Mouse (Mus musculus) lung, embryonic 16.5 days (tissue): Measurements from ENCODE around the gene Tex38. TPM values are rescaled to one million over a fixed set of nuclear protein-coding genes. Genes with fewer than 3 reads are reported as not detected.

Experiments
- ATAC-seq: fragments of 200-750 bp; cut with Nextera tagmentation; 2 replicates; pipeline ENCODE4 v1.8.0; 2017; ENCODE audit warnings: low read depth, mild to moderate bottlenecking, moderate library complexity
- H3K27ac ChIP-seq: fragments of 300-500 bp; sonication (generic); 2 replicates; pipeline ENCODE4 v1.5.1; 2014; ENCODE audit warnings: mild to moderate bottlenecking, control low read depth, low read length
- H3K27me3 ChIP-seq: fragments of 300-500 bp; sonication (generic); 2 replicates; pipeline ENCODE4 v1.6.1; 2014; ENCODE audit warnings: low read depth, low read length, mixed read lengths; ENCODE audit not compliant: control insufficient read depth, insufficient read depth
- H3K36me3 ChIP-seq: fragments of 300-500 bp; sonication (generic); 2 replicates; pipeline ENCODE4 v1.6.1; 2014; ENCODE audit warnings: low read length; ENCODE audit not compliant: control insufficient read depth, insufficient read depth
- H3K4me1 ChIP-seq: fragments of 300-500 bp; sonication (generic); replicated peaks from 2 replicates; pipeline ENCODE4 v1.6.1; 2014; ENCODE audit warnings: low read length, mixed read lengths; ENCODE audit not compliant: control insufficient read depth, insufficient read depth
- H3K4me2 ChIP-seq: fragments of 300-500 bp; sonication (generic); 2 replicates; pipeline ENCODE4 v1.6.1; 2014; ENCODE audit warnings: low read depth, low read length, control low read depth
- H3K4me3 ChIP-seq: fragments of 300-500 bp; sonication (generic); 2 replicates; pipeline ENCODE4 v1.5.1; 2014; ENCODE audit warnings: mild to moderate bottlenecking, low read length, control low read depth
- H3K9ac ChIP-seq: fragments of 300-500 bp; sonication (generic); 2 replicates; pipeline ENCODE4 v1.6.1; 2014; ENCODE audit warnings: low read length, control low read depth
- H3K9me3 ChIP-seq: fragments of 300-500 bp; sonication (generic); 2 replicates; pipeline ENCODE4 v1.6.1; 2016; ENCODE audit warnings: low read length; ENCODE audit not compliant: control insufficient read depth
- WGBS: fragments of 180-500 bp; shearing (Covaris S2); extraction: QIAGEN DNeasy Blood & Tissue Kit; methylation state at CpG from one replicate; pipeline ENCODE4 v1.1.7; 2014; 5-methylcytosine and 5-hydroxymethylcytosine counted together
- polyA plus RNA-seq: library from polyadenylated mRNA; unstranded; fragments of >200 nt; fragmentation: Nextera tagmentation; extraction: Ambion mirVana; gene quantifications from 2 replicates; pipeline ENCODE4 v1.2.1, GENCODE M21; 2015

Tex38 gene
- polyA plus RNA-seq, 1 experiment from 2014 or later = 0.19 TPM

GRCm38 (mm10) chr4:115784769-115785510 lies 4.1 kb upstream of the Tex38 start, which contains the start of gene Atpaf1:
TSS of gene Atpaf1 (plus strand) at chr4:115784812.
- Histone ChIP-seq H3K27ac (peak within 1 kb of the TSS; percentile 27; the same call in 1 of the 2 replicates), H3K9me3 (no peaks in the 10 kb centered on the region), H3K4me3 (peak within 1 kb of the TSS; percentile 82), H3K36me3 (peaks cover 6% of the 10 kb centered on the region), H3K9ac (peak within 1 kb of the TSS; percentile 89), H3K4me1 (peaks cover 8% of the 10 kb centered on the region; the same call in 1 of the 2 replicates), H3K27me3 (no peaks in the 10 kb centered on the region), H3K4me2 (peak within 1 kb of the TSS; percentile 88)
- peak; percentile 81 for ATAC-seq
- WGBS = under 1% methylated on average over 36 of the region's 69 CpGs

- no peak overlapping the region for H3K4me3 ChIP-seq
- no peaks in the 10 kb centered on the region for H3K9me3 ChIP-seq
- WGBS = 83% methylated on average over 5 of the region's 5 CpGs
- H3K36me3 ChIP-seq = no peaks in the 10 kb centered on the region; the same call in 1 of the 2 replicates
- H3K27ac ChIP-seq = no peak overlapping the region
- no peak overlapping the region for H3K4me2 ChIP-seq
- H3K4me1 ChIP-seq = peaks cover 8% of the 10 kb centered on the region; the same call in 1 of the 2 replicates
- no peak overlapping the region for H3K9ac ChIP-seq
- ATAC-seq = no peak
- H3K27me3 ChIP-seq = no peaks in the 10 kb centered on the region
Observed at GRCm38 (mm10) chr4:115782026-115782805, 1.4 kb upstream of the Tex38 start.

DNA sequence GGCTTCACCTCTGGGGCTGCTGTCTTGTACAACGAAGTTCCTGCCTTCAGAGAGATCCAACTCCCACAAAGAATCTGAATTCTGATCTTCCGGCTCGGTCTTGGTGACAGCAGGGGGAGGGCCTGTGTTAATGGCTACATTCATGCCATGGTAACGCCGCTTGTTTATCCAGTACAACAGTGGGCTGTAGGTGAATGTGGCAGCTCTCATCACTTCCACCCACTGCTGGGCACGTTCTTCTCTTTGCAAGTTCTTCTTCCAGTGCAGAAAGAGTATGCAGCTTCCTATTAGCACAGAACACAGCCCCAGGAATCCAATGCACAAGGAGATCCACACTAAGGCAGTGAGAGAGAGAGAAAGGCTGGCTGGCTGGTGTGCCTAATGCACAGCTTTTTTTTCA lies 549 bp downstream of the Tex38 start:
- no peak for ATAC-seq
- H3K9me3 ChIP-seq = no peaks in the 10 kb centered on the region
- WGBS = 41% methylated on average over 6 of the region's 6 CpGs

DNA sequence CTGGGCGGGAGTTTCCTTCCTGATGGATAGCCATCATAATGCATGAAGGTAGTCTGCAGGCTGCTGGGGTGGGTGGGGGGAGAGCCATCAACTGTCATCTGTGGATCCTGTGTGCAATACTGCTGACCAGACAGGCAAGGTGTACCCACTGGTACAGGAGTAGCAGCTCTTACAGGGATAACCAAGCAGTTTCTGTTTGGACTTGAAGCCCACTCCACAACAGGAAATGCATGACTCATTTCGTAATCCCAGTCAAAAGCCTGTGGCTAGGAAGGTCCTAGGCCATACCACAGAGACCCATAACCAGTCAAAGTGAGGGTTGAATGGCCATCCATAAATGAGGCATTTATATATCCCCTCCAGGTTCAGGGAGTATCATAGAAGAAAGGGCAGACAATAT lies 3.2 kb downstream of the Tex38 start:
- peaks cover 3% of the 10 kb centered on the region; the same call in 1 of the 2 replicates for H3K36me3 ChIP-seq
- H3K4me2 ChIP-seq = no peak overlapping the region
- WGBS = 94% methylated on average over 2 of the region's 2 CpGs
- no peak overlapping the region for H3K27ac ChIP-seq
- no peak for ATAC-seq
- H3K4me1 ChIP-seq = no peaks in the 10 kb centered on the region
- H3K9me3 ChIP-seq = no peaks in the 10 kb centered on the region
- no peak overlapping the region for H3K9ac ChIP-seq
- no peaks in the 10 kb centered on the region for H3K27me3 ChIP-seq
- no peak overlapping the region for H3K4me3 ChIP-seq

More for the DNA sequence above, 549 bp downstream of the Tex38 start:
- no peaks in the 10 kb centered on the region; the same call in 1 of the 2 replicates for H3K36me3 ChIP-seq
- no peak overlapping the region for H3K4me2 ChIP-seq
- no peak overlapping the region for H3K27ac ChIP-seq
- H3K4me3 ChIP-seq = no peak overlapping the region
- no peak overlapping the region for H3K9ac ChIP-seq
- H3K27me3 ChIP-seq = no peaks in the 10 kb centered on the region
- H3K4me1 ChIP-seq = peaks cover under 1% of the 10 kb centered on the region; the same call in 1 of the 2 replicates

DNA sequence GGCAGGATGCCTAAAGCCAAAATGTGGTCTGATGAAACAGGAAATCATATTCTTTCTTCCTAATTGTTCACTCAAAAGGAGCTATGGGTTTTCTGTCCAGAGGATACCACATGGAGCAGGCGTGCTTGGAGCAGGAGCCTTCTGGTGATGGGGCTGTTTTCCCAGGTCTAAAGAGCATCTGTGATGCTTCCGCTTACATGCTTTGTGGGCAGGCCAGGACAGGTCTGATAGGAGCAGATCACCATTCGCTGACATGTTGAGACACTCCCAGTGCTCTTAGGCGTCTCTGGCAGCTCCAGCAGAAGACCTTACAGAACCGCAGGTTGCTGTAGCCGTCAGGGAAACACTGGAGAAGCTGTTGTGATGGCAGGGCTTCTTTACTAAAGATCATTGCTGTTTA lies 5.8 kb downstream of the Tex38 start:
- Histone ChIP-seq H3K4me2 (no peak overlapping the region), H3K36me3 (peaks cover 7% of the 10 kb centered on the region), H3K4me1 (no peaks in the 10 kb centered on the region), H3K9me3 (no peaks in the 10 kb centered on the region), H3K4me3 (no peak overlapping the region), H3K27me3 (no peaks in the 10 kb centered on the region), H3K27ac (no peak overlapping the region), H3K9ac (no peak overlapping the region)
- ATAC-seq = no peak
- WGBS = 81% methylated on average over 6 of the region's 6 CpGs

DNA sequence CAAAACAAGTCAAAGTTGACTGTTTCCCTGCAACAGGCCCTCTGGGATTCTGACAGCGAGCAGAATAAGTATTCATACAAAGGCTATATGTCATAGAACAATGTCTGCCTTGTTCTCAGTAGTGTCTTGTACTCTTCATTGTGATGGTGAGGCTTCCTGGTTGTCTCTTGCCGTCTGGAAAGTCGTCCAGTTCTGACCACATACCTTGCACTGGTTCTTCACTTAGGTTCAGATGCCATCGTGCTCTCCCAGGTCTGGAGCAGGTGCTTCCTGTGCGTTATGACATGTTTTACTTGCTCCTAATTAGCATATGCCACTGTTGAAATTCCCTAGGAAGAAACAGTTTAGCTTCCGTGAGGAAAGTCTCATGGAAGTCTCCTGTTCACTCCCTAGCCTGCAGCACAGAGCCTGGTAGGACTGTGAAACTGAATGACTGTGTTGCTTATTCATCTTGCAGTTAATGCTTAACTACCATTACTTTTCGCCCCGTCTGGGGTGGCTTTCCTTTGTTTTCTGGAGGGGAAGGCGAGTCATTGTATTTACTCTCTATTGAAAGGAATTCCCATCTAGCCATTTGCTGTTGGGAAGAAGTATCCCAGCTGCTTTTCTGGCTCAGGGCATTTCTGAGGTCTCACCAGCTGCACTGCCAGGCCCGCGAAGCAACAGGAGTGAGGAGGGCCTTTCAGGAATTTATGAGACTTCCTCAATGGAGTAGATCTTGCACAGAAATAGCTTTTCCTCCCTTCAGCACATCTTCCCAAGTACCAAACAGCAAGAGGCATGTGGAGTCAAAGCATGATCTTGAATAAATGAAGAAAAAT lies 13.0 kb downstream of the Tex38 start:
- peaks cover 20% of the 10 kb centered on the region; the same call in 1 of the 2 replicates for H3K36me3 ChIP-seq
- ATAC-seq = no peak
- no peak overlapping the region for H3K27ac ChIP-seq
- H3K4me1 ChIP-seq = no peaks in the 10 kb centered on the region
- no peaks in the 10 kb centered on the region for H3K27me3 ChIP-seq
- 57% methylated on average over 11 of the region's 11 CpGs for WGBS
- H3K4me2 ChIP-seq = no peak overlapping the region
- no peak overlapping the region for H3K4me3 ChIP-seq
- no peaks in the 10 kb centered on the region for H3K9me3 ChIP-seq
- no peak overlapping the region for H3K9ac ChIP-seq

GRCm38 (mm10) chr4:115764581-115764980 lies 16.2 kb downstream of the Tex38 start:
- no peaks in the 10 kb centered on the region for H3K9me3 ChIP-seq
- WGBS = 94% methylated on average over 11 of the region's 11 CpGs
- no peak overlapping the region for H3K4me3 ChIP-seq
- 0 out of 2 replicates have a peak, but pooled peaks cover 5% of the 10 kb centered on the region for H3K4me1 ChIP-seq
- H3K36me3 ChIP-seq = peaks cover 21% of the 10 kb centered on the region
- no peak overlapping the region for H3K9ac ChIP-seq
- ATAC-seq = no peak
- H3K4me2 ChIP-seq = no peak overlapping the region
- no peaks in the 10 kb centered on the region for H3K27me3 ChIP-seq
- no peak overlapping the region for H3K27ac ChIP-seq

DNA sequence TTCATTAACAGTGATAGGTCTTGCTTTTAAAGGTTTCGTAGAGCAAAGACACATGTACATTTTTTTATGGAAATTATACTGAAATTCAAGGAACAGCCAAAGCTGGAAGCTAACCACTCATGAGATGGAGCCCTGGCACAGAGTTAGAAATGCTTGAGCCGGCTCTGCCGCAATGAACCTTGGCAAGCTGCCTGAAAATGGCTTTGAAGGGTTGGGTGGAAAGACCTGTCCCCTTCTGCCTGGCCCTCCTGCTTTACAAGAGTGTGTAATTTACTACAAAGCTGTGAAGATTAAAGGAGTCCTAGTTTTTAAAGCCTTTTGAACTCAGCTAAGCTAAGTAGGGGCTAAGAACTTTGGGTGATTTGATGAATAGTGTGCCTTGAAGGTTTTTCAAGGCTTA lies 19.6 kb downstream of the Tex38 start:
- 37% methylated on average over 3 of the region's 3 CpGs for WGBS
- Histone ChIP-seq H3K9me3 (no peaks in the 10 kb centered on the region), H3K36me3 (peaks cover 22% of the 10 kb centered on the region), H3K4me3 (no peak overlapping the region), H3K9ac (no peak overlapping the region), H3K4me1 (0 out of 2 replicates have a peak, but pooled peaks cover 5% of the 10 kb centered on the region), H3K4me2 (no peak overlapping the region), H3K27ac (peak overlapping the region; percentile 77), H3K27me3 (no peaks in the 10 kb centered on the region)
- ATAC-seq = peak; percentile 91
